Comparison of ENCODE assay signal across 13 mouse cellular contexts in genomic region chr1:158770756-158771155, GRCm38 (mm10).
"Had no signal": no experiment of that assay in that cellular context is flagged by ENCODE, and none has a peak within 500 bp of the region (broad histone marks: within the 10 kb centered on the region; RNA-seq: fewer than 3 reads in every experiment).

No protein-coding gene starts in this region.

- H3K27ac ChIP-seq: kidney, embryonic 15.5 days; left cerebral cortex, adult 2 months; liver, embryonic 13.5 days had no signal

- H3K9me3 ChIP-seq: kidney, embryonic 15.5 days; liver, embryonic 13.5 days had no signal

- H3K27me3 ChIP-seq: kidney, embryonic 15.5 days; liver, embryonic 13.5 days had no signal

- DNase-seq: kidney, adult 8-10 months; kidney, postnatal 10 days; kidney, postnatal 4 days; layer of hippocampus, postnatal 36 days; liver, embryonic 13.5 days; lung, adult 2 months; lung, postnatal 14 days; lung, postnatal 4 days; midbrain, embryonic 14.5 days; thymus, postnatal 25 days had no signal

- H3K4me3 ChIP-seq: kidney, embryonic 15.5 days; left cerebral cortex, adult 2 months; liver, embryonic 13.5 days had no signal

- H3K4me2 ChIP-seq: kidney, embryonic 15.5 days; liver, embryonic 13.5 days; midbrain, embryonic 11.5 days had no signal

- H3K4me1 ChIP-seq: kidney, embryonic 15.5 days; liver, embryonic 13.5 days had no signal

- H3K36me3 ChIP-seq: kidney, embryonic 15.5 days; liver, embryonic 13.5 days had no signal

- H3K9ac ChIP-seq: kidney, embryonic 15.5 days; liver, embryonic 13.5 days had no signal
